Mouse (Mus musculus) liver, embryonic 11.5 days (tissue): ENCODE results near the gene Crabp2. TPM values are rescaled to one million over a fixed set of nuclear protein-coding genes. Genes with fewer than 3 reads are reported as not detected.

ENCODE experiments used
- ATAC-seq: fragments of 200-750 bp; cut with Nextera tagmentation; replicated peaks from 2 replicates; pipeline ENCODE4 v1.8.0; 2017; ENCODE audit warnings: moderate number of reproducible peaks, mild to moderate bottlenecking, moderate TSS enrichment, moderate library complexity; ENCODE audit not compliant: low FRiP score
- DNase-seq: peaks from one replicate; pipeline ENCODE4 v3.0.0-alpha.2; 2017; ENCODE audit warnings: low spot score
- H3K27ac ChIP-seq: fragments of 300-500 bp; sonication (generic); 2 replicates; pipeline ENCODE4 v1.5.1; 2014; ENCODE audit warnings: mild to moderate bottlenecking, low read depth, low read length, control low read depth
- H3K27me3 ChIP-seq: fragments of 300-500 bp; sonication (generic); replicated peaks from 2 replicates; pipeline ENCODE4 v1.6.1; 2014; ENCODE audit warnings: low read length, mixed read lengths; ENCODE audit not compliant: control insufficient read depth, insufficient read depth
- H3K36me3 ChIP-seq: fragments of 300-500 bp; sonication (generic); 2 replicates; pipeline ENCODE4 v1.6.1; 2014; ENCODE audit warnings: mild to moderate bottlenecking, low read length, moderate library complexity, mixed read lengths; ENCODE audit not compliant: control insufficient read depth, insufficient read depth
- H3K4me1 ChIP-seq: fragments of 300-500 bp; sonication (generic); replicated peaks from 2 replicates; pipeline ENCODE4 v1.6.1; 2014; ENCODE audit warnings: low read length, mixed read lengths; ENCODE audit not compliant: control insufficient read depth, insufficient read depth
- H3K4me2 ChIP-seq: fragments of 300-500 bp; sonication (generic); 2 replicates; pipeline ENCODE4 v1.6.1; 2014; ENCODE audit warnings: mild to moderate bottlenecking, control low read depth, moderate library complexity
- H3K4me3 ChIP-seq: fragments of 300-500 bp; sonication (generic); 2 replicates; pipeline ENCODE4 v1.5.1; 2014; ENCODE audit warnings: low read depth, low read length, control low read depth
- H3K9ac ChIP-seq: fragments of 300-500 bp; sonication (generic); 2 replicates; pipeline ENCODE4 v1.6.1; 2014; ENCODE audit warnings: low read depth, low read length, control low read depth
- H3K9me3 ChIP-seq: fragments of 300-500 bp; sonication (generic); 2 replicates; pipeline ENCODE4 v1.6.1; 2016; ENCODE audit warnings: low read length, inconsistent platforms, mixed read lengths; ENCODE audit not compliant: control insufficient read depth
- WGBS: fragments of 180-500 bp; shearing (Covaris S2); extraction: QIAGEN DNeasy Blood & Tissue Kit; methylation state at CpG from one replicate; pipeline ENCODE4 v1.1.7; 2014; 5-methylcytosine and 5-hydroxymethylcytosine counted together
- polyA plus RNA-seq: library from polyadenylated mRNA; unstranded; fragments of >200 nt; fragmentation: Nextera tagmentation; extraction: Ambion mirVana; gene quantifications from 2 replicates; pipeline ENCODE4 v1.2.1, GENCODE M21; 2014

Crabp2 gene
- polyA plus RNA-seq, 1 experiment from 2014 or later = 29.9 TPM

GRCm38 (mm10) chr3:87906981-87907857, 41.2 kb upstream of the Crabp2 start:
- Histone ChIP-seq H3K9me3 (no peaks in the 10 kb centered on the region), H3K27me3 (no peaks in the 10 kb centered on the region), H3K27ac (peak overlapping the region; percentile 99), H3K4me3 (peak overlapping the region; percentile 100), H3K4me1 (peaks cover 54% of the 10 kb centered on the region), H3K4me2 (peak overlapping the region; percentile 86), H3K36me3 (no peaks in the 10 kb centered on the region; the same call in 1 of the 2 replicates), H3K9ac (peak overlapping the region; percentile 100)
- DNase-seq (peak; percentile 64), ATAC-seq (0 out of 2 replicates have a peak, but pooled peaks have one; percentile 8)
- WGBS = under 1% methylated on average over 25 of the region's 27 CpGs

- no peaks in the 10 kb centered on the region for H3K9me3 ChIP-seq
- 3% methylated on average over 1 of the region's 1 CpGs for WGBS
- DNase-seq (no peak), ATAC-seq (no peak)
- H3K4me3 ChIP-seq = peak overlapping the region; percentile 100
- peak overlapping the region; percentile 100 for H3K9ac ChIP-seq
- H3K27me3 ChIP-seq = no peaks in the 10 kb centered on the region
- peaks cover 58% of the 10 kb centered on the region for H3K4me1 ChIP-seq
- peaks cover under 1% of the 10 kb centered on the region; the same call in 1 of the 2 replicates for H3K36me3 ChIP-seq
- H3K4me2 ChIP-seq = peak overlapping the region; percentile 86
- H3K27ac ChIP-seq = peak overlapping the region; percentile 99
These were observed 40.6 kb upstream of the Crabp2 start for GRCm38 (mm10) chr3:87907906-87908305.

GRCm38 (mm10) chr3:87909381-87909780, 39.1 kb upstream of the Crabp2 start:
- Histone ChIP-seq H3K36me3 (peaks cover 10% of the 10 kb centered on the region), H3K9me3 (no peaks in the 10 kb centered on the region), H3K27me3 (no peaks in the 10 kb centered on the region), H3K4me3 (peak overlapping the region; percentile 100), H3K4me1 (peaks cover 56% of the 10 kb centered on the region), H3K27ac (peak overlapping the region; percentile 99), H3K9ac (peak overlapping the region; percentile 100), H3K4me2 (peak overlapping the region; percentile 86)
- ATAC-seq = no peak
- WGBS = 44% methylated on average over 2 of the region's 2 CpGs
- DNase-seq = no peak

- no peaks in the 10 kb centered on the region for H3K9me3 ChIP-seq
- DNase-seq (no peak), ATAC-seq (no peak)
- H3K4me2 ChIP-seq = peak overlapping the region; percentile 86
- H3K4me1 ChIP-seq = peaks cover 55% of the 10 kb centered on the region
- peak overlapping the region; percentile 100 for H3K9ac ChIP-seq
- peak overlapping the region; percentile 100 for H3K4me3 ChIP-seq
- no peaks in the 10 kb centered on the region for H3K27me3 ChIP-seq
- peaks cover 15% of the 10 kb centered on the region for H3K36me3 ChIP-seq
- H3K27ac ChIP-seq = peak overlapping the region; percentile 99
- WGBS = 12% methylated on average over 4 of the region's 4 CpGs
These were observed 38.6 kb upstream of the Crabp2 start for GRCm38 (mm10) chr3:87909874-87910273.

GRCm38 (mm10) chr3:87910573-87911141, 37.8 kb upstream of the Crabp2 start:
- Histone ChIP-seq H3K4me1 (peaks cover 52% of the 10 kb centered on the region), H3K9ac (peak overlapping the region; percentile 100)

GRCm38 (mm10) chr3:87913491-87913890, 35.0 kb upstream of the Crabp2 start:
- Histone ChIP-seq H3K9ac (no peak overlapping the region), H3K4me3 (no peak overlapping the region), H3K27me3 (no peaks in the 10 kb centered on the region), H3K27ac (0 out of 2 replicates have a peak overlapping the region, but pooled peaks have one; percentile 1), H3K9me3 (no peaks in the 10 kb centered on the region), H3K4me1 (peaks cover 43% of the 10 kb centered on the region), H3K36me3 (peaks cover 33% of the 10 kb centered on the region), H3K4me2 (no peak overlapping the region)
- no peak for DNase-seq
- ATAC-seq = no peak
- 78% methylated on average over 7 of the region's 7 CpGs for WGBS

More at GRCm38 (mm10) chr3:87910573-87911141, 37.8 kb upstream of the Crabp2 start:
- ATAC-seq (peak; percentile 8; the same call in 1 of the 2 replicates), DNase-seq (peak; percentile 83)
- WGBS = 18% methylated on average over 12 of the region's 12 CpGs
- Histone ChIP-seq H3K27ac (peak overlapping the region; percentile 99), H3K4me3 (peak overlapping the region; percentile 100), H3K4me2 (peak overlapping the region; percentile 86), H3K36me3 (peaks cover 19% of the 10 kb centered on the region), H3K9me3 (no peaks in the 10 kb centered on the region), H3K27me3 (no peaks in the 10 kb centered on the region)

GRCm38 (mm10) chr3:87913891-87914290, 34.6 kb upstream of the Crabp2 start:
- 83% methylated on average over 10 of the region's 10 CpGs for WGBS
- no peak overlapping the region for H3K27ac ChIP-seq
- no peak overlapping the region for H3K9ac ChIP-seq
- DNase-seq = no peak
- no peak for ATAC-seq
- H3K9me3 ChIP-seq = no peaks in the 10 kb centered on the region
- peaks cover 41% of the 10 kb centered on the region for H3K4me1 ChIP-seq
- peaks cover 33% of the 10 kb centered on the region for H3K36me3 ChIP-seq
- no peaks in the 10 kb centered on the region for H3K27me3 ChIP-seq
- H3K4me3 ChIP-seq = no peak overlapping the region
- H3K4me2 ChIP-seq = no peak overlapping the region

GRCm38 (mm10) chr3:87916990-87917389, 31.5 kb upstream of the Crabp2 start:
- no peak for DNase-seq
- H3K9ac ChIP-seq = no peak overlapping the region
- H3K4me2 ChIP-seq = no peak overlapping the region
- H3K27ac ChIP-seq = no peak overlapping the region
- H3K4me3 ChIP-seq = no peak overlapping the region
- H3K4me1 ChIP-seq = peaks cover 11% of the 10 kb centered on the region; the same call in 1 of the 2 replicates
- no peaks in the 10 kb centered on the region for H3K27me3 ChIP-seq
- no peaks in the 10 kb centered on the region for H3K9me3 ChIP-seq
- no peak for ATAC-seq
- H3K36me3 ChIP-seq = peaks cover 37% of the 10 kb centered on the region
- WGBS = 86% methylated on average over 1 of the region's 1 CpGs
